Mouse (Mus musculus) embryonic fibroblast, embryonic 13.5 days (primary cell): ENCODE measurements at regions not wholly inside any gene's neighbourhood (a gene's known extent, or its start where the extent isn't known, plus 50 kb on each side); places are given as distances from the start of the nearest gene placed in this dataset.

Source experiments
- CTCF ChIP-seq: IDR thresholded peaks from 2 replicates; pipeline ENCODE4 v1.5.1; 2011; ENCODE audit warnings: mild to moderate bottlenecking, control low read depth, low read length, moderate library complexity, borderline replicate concordance; ENCODE audit not compliant: insufficient read depth
- POLR2A ChIP-seq: IDR thresholded peaks from 2 replicates; pipeline ENCODE4 v1.6.1; 2011; ENCODE audit warnings: low read depth, mild to moderate bottlenecking, control low read depth, low read length, moderate library complexity

- no peak for TF ChIP-seq CTCF
- no peak for TF ChIP-seq POLR2A
These were observed 193.9 kb downstream of the Tpra1 start for GRCm38 (mm10) chr6:89095911-89096310.
